Mouse (Mus musculus) C2C12 (cell line): ENCODE measurements around the gene Taf10.

Experiments
- CEBPB ChIP-seq: IDR thresholded peaks from one replicate; pipeline ENCODE4 v1.6.1; 2011; ENCODE audit warnings: low read depth, mild to moderate bottlenecking, control low read depth, moderate library complexity
- CTCF ChIP-seq: IDR thresholded peaks from one replicate; pipeline ENCODE4 v1.5.1; 2011; ENCODE audit not compliant: control insufficient read depth, insufficient read depth, insufficient read length
- FOSL1 ChIP-seq: IDR thresholded peaks from one replicate; pipeline ENCODE4 v1.8.0; 2011; ENCODE audit warnings: mild to moderate bottlenecking, low read length; ENCODE audit not compliant: poor library complexity, insufficient read depth, severe bottlenecking
- MAX ChIP-seq: IDR thresholded peaks from one replicate; pipeline ENCODE4 v1.6.1; 2011; ENCODE audit warnings: mild to moderate bottlenecking, control low read depth

DNA sequence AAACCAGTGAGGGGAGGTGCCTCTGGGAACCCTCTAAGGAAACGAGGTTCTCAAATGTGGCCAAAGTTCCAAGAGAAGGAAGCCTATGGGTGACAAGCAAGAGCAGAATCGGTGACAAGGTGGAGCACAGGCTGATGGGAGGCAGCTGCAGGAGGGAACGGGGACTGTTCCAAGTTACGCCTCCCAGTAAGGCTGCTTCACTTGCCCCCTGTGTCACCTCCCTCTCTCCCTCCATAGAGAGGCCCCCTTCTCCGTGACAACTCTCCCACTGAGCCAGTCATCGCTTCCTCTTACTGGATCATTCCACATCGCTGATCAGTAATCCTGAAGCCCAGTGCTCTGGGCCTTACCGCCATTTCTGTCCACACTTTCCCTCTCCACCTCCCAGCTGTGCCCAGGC lies 30.5 kb upstream of the Taf10 start:
- no peak for TF ChIP-seq CTCF
- no peak for TF ChIP-seq MAX
- TF ChIP-seq CEBPB: no peak
- no peak for TF ChIP-seq FOSL1
